Mouse (Mus musculus): Measurements from ENCODE around the gene Slc15a1. TPM values are rescaled to one million over a fixed set of nuclear protein-coding genes. Genes with fewer than 3 reads are reported as not detected.
A peak's percentile ranks its signal among the peaks of the same experiment; 100 is the strongest.

The Slc15a1 gene
- polyA plus RNA-seq, 1 experiment from 2014 or later, result not detected

DNA sequence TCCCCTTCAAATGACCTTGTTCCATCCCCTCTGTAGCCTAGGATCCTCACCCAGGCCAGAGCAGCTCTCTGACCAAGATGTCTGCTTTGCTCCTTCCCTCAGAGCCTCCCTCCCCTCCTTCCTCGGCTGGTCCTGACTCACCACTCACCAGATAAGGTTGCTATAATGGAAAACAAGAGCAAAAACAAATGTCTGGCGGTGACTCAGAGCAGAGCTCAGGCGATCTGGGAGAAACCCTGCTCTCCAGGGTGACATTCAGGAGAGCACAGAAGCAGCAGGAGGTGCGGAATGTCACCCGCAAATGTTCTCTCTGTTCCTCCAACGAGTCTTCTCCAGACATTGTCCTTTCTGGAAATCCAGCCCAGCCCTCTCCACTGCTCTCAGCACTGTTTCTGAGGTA is 69.3 kb downstream of the Slc15a1 start:
- DNase-seq (ENCODE audit: low spot score) (no peak), ATAC-seq (replicated peaks; ENCODE audit: low FRiP score) (peak; percentile 56)
- H3K27ac ChIP-seq (ENCODE audit: low read depth, low read length), result no peak overlapping the region
- 31% methylated on average over 6 of the region's 6 CpGs for WGBS
- no peak overlapping the region for H3K9ac ChIP-seq (ENCODE audit: low read depth, low read length)
- no peaks in the 10 kb centered on the region for H3K9me3 ChIP-seq (ENCODE audit: control insufficient read depth, low read length)
- H3K36me3 ChIP-seq (ENCODE audit: control insufficient read depth, insufficient read depth, low read length), result no peaks in the 10 kb centered on the region
- no peaks in the 10 kb centered on the region for H3K27me3 ChIP-seq (replicated peaks; ENCODE audit: control insufficient read depth, insufficient read depth, low read length)
- H3K4me2 ChIP-seq, result no peak overlapping the region
- H3K4me1 ChIP-seq (replicated peaks; ENCODE audit: control insufficient read depth, insufficient read depth, low read length), result peaks cover 4% of the 10 kb centered on the region; the same call in 1 of the 2 replicates
- no peak overlapping the region for H3K4me3 ChIP-seq (ENCODE audit: low read depth, low read length)

DNA sequence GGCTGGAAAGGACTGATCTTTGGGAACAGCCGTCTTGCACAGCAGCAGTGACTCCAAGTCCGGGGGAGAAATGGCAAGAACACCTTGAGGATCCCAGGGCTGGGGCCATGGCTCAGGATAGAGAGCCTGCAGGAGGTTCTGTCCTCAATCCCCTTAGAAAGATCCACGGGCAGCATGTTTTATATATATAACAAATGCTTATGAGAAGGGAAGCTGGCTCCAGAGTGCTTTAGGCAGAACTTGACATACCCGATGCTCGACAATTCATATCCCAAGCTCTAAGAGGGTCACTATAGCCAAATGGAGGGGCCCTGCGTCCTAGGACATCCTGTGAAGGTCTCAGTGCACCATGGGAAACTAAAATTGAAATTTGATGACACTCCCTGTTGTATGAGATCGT is 73.8 kb downstream of the Slc15a1 start:
- ATAC-seq (replicated peaks; ENCODE audit: low FRiP score), result no peak
- no peak overlapping the region for H3K4me3 ChIP-seq (ENCODE audit: low read depth, low read length)
- H3K9me3 ChIP-seq (ENCODE audit: control insufficient read depth, low read length), result 0 out of 2 replicates have a peak, but pooled peaks cover 3% of the 10 kb centered on the region
- WGBS, result 77% methylated on average over 7 of the region's 7 CpGs
- no peak overlapping the region for H3K27ac ChIP-seq (ENCODE audit: low read depth, low read length)
- peaks cover 4% of the 10 kb centered on the region; the same call in 1 of the 2 replicates for H3K4me1 ChIP-seq (replicated peaks; ENCODE audit: control insufficient read depth, insufficient read depth, low read length)
- H3K4me2 ChIP-seq, result no peak overlapping the region
- no peak overlapping the region for H3K9ac ChIP-seq (ENCODE audit: low read depth, low read length)
- H3K36me3 ChIP-seq (ENCODE audit: control insufficient read depth, insufficient read depth, low read length), result no peaks in the 10 kb centered on the region
- H3K27me3 ChIP-seq (replicated peaks; ENCODE audit: control insufficient read depth, insufficient read depth, low read length), result no peaks in the 10 kb centered on the region
- no peak for DNase-seq (ENCODE audit: low spot score)

DNA sequence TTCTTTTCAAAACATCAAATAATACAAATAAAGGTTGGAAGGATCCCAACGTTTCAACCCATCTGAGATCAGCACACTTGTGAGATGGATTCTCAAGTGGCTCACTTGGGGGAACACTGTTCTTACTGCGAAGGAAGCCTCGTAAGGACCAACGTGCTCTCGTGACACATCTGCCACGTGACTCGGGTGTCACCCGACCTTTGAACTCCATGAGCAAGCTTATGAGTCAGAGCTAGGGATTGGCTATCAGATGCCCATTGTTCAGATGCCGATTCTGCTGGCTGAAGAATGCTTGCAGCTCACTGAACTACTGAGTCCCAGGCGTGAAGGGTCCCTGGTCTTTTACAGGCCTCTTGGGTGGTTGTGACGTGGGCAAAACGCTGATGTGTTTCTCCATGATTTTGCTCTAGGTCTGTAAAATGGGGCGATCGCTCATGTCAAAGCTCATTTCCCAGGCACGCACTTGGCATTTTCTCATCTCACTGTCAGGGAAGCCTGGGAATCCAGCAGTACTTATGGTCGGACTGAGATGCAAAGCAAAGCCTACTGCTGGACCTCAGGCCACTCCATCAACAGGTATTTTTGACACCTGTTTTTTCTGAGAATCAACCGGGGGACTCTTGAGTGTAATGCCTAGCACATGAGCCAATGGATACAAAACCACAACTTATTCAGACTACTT is 75.1 kb downstream of the Slc15a1 start:
- no peaks in the 10 kb centered on the region for H3K36me3 ChIP-seq (ENCODE audit: control insufficient read depth, insufficient read depth, low read length)
- H3K9ac ChIP-seq (ENCODE audit: low read depth, low read length), result no peak overlapping the region
- no peak overlapping the region for H3K27ac ChIP-seq (ENCODE audit: low read depth, low read length)
- no peak overlapping the region for H3K4me3 ChIP-seq (ENCODE audit: low read depth, low read length)
- 78% methylated on average over 17 of the region's 17 CpGs for WGBS
- H3K4me2 ChIP-seq, result no peak overlapping the region
- H3K9me3 ChIP-seq (ENCODE audit: control insufficient read depth, low read length), result 0 out of 2 replicates have a peak, but pooled peaks cover 3% of the 10 kb centered on the region
- DNase-seq (ENCODE audit: low spot score), result no peak
- no peaks in the 10 kb centered on the region for H3K27me3 ChIP-seq (replicated peaks; ENCODE audit: control insufficient read depth, insufficient read depth, low read length)
- no peak for ATAC-seq (replicated peaks; ENCODE audit: low FRiP score)
- peaks cover 5% of the 10 kb centered on the region for H3K4me1 ChIP-seq (replicated peaks; ENCODE audit: control insufficient read depth, insufficient read depth, low read length)

DNA sequence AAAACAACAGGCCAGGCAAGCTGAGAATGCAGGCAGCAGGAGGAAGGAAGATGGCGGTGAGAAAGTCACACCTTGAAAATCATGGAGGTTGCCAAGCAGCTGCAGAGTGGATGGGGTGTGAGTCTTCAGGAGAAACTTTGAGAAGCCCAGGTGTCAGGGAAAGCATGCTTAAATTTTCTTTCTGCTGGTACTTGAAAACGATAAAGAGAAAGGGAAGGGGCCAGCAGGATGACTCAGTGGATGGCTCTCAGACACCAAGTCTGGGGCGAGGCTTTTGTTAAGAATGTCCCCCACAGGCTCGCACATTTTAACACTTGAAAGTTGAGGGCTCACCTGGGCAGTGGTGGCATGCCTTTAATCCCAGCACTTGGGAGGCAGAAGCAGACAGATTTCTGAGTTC is 76.9 kb downstream of the Slc15a1 start:
- Histone ChIP-seq H3K36me3 (ENCODE audit: control insufficient read depth, insufficient read depth, low read length) (no peaks in the 10 kb centered on the region), H3K4me1 (replicated peaks; ENCODE audit: control insufficient read depth, insufficient read depth, low read length) (peaks cover 15% of the 10 kb centered on the region), H3K27ac (ENCODE audit: low read depth, low read length) (no peak overlapping the region), H3K9me3 (ENCODE audit: control insufficient read depth, low read length) (0 out of 2 replicates have a peak, but pooled peaks cover 3% of the 10 kb centered on the region), H3K4me2 (no peak overlapping the region), H3K9ac (ENCODE audit: low read depth, low read length) (no peak overlapping the region), H3K4me3 (ENCODE audit: low read depth, low read length) (no peak overlapping the region), H3K27me3 (replicated peaks; ENCODE audit: control insufficient read depth, insufficient read depth, low read length) (no peaks in the 10 kb centered on the region)
- 80% methylated on average over 4 of the region's 4 CpGs for WGBS
- DNase-seq (ENCODE audit: low spot score) (no peak), ATAC-seq (replicated peaks; ENCODE audit: low FRiP score) (no peak)

DNA sequence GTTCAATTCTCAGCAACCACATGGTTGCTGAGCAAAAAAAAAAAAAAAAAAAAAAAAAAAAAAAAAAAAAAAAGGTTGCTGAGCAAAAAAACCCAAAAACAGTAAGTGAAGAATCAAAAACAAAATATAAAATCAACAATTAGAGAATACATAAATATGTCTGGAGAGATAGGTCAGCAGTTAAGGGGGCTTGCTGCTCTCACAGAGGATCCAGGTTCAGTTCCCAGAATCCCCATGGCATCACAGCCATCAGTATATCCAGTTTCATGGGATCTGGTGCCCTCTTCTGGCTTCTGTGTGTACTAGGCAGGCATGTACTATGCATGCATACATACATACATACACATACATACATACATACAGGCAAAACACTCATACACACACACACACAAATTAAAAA is 78.3 kb downstream of the Slc15a1 start:
- no peak for ATAC-seq (replicated peaks; ENCODE audit: low FRiP score)
- Histone ChIP-seq H3K27me3 (replicated peaks; ENCODE audit: control insufficient read depth, insufficient read depth, low read length) (no peaks in the 10 kb centered on the region), H3K4me1 (replicated peaks; ENCODE audit: control insufficient read depth, insufficient read depth, low read length) (peaks cover 26% of the 10 kb centered on the region), H3K27ac (ENCODE audit: low read depth, low read length) (no peak overlapping the region), H3K36me3 (ENCODE audit: control insufficient read depth, insufficient read depth, low read length) (no peaks in the 10 kb centered on the region), H3K9me3 (ENCODE audit: control insufficient read depth, low read length) (0 out of 2 replicates have a peak, but pooled peaks cover 3% of the 10 kb centered on the region), H3K4me2 (no peak overlapping the region), H3K4me3 (ENCODE audit: low read depth, low read length) (no peak overlapping the region), H3K9ac (ENCODE audit: low read depth, low read length) (no peak overlapping the region)
- DNase-seq (ENCODE audit: low spot score), result no peak

DNA sequence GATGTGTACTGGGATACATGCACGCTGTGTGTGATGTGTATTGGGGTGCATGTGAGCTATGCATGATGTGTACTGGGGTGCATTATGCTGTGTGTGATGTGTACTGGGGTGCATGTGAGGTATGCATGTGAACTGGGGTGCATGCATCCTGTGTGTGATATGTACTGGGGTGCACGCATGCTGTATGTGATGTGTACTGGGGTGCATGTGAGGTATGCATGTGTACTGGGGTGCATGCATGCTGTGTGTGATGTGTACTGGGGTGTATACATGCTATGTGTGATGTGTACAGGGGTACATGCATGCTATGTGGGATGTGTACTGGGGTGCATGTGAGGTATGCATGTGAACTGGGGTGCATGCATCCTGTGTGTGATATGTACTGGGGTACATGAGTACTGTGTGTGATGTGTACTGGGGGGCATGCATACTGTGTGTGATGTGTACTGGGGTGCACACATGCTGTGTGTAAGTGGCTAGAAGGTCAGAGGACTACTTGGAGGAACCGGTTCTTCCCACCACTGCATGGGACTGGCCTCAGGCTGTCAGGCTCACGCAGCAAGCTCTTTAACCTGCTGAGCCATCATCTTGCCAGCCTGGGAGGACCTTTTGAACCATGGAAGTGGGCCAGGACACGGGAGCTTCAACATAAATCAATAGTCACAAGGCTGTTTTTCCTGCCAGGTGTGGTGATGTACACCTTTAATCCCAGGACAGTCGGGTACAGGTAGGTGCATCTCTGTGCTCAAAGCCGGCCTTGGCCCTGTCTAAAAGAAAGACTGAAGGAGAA is 79.9 kb downstream of the Slc15a1 start:
- no peak for ATAC-seq (replicated peaks; ENCODE audit: low FRiP score)
- no peak overlapping the region for H3K4me2 ChIP-seq
- WGBS, result 82% methylated on average over 7 of the region's 7 CpGs
- H3K9ac ChIP-seq (ENCODE audit: low read depth, low read length), result no peak overlapping the region
- H3K4me3 ChIP-seq (ENCODE audit: low read depth, low read length), result no peak overlapping the region
- no peaks in the 10 kb centered on the region for H3K27me3 ChIP-seq (replicated peaks; ENCODE audit: control insufficient read depth, insufficient read depth, low read length)
- no peaks in the 10 kb centered on the region for H3K36me3 ChIP-seq (ENCODE audit: control insufficient read depth, insufficient read depth, low read length)
- no peak overlapping the region for H3K27ac ChIP-seq (ENCODE audit: low read depth, low read length)
- no peak for DNase-seq (ENCODE audit: low spot score)
- H3K4me1 ChIP-seq (replicated peaks; ENCODE audit: control insufficient read depth, insufficient read depth, low read length), result peaks cover 26% of the 10 kb centered on the region
- H3K9me3 ChIP-seq (ENCODE audit: control insufficient read depth, low read length), result 0 out of 2 replicates have a peak, but pooled peaks cover 3% of the 10 kb centered on the region

DNA sequence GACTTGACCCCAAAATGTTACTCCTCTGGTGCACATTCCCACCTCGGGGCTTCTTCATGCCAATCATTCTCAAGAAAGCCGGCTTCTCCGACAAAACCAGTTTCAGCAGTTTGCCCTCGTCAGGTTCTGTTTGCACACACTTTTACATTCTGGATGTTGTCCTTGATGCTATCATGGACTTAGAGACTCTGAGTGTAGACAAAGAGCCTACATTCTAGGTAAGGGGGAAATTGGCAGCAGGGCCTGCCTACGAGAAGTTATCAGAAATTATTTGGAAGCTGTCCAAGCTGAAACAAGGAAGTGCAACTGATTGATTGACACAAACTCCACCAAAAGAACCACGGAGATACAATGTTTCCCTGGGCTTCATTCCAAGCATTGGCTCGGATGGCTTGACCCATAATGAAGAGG is 81.7 kb downstream of the Slc15a1 start:
- ATAC-seq (replicated peaks; ENCODE audit: low FRiP score), result no peak
- peak overlapping the region; percentile 59 for H3K4me2 ChIP-seq

DNA sequence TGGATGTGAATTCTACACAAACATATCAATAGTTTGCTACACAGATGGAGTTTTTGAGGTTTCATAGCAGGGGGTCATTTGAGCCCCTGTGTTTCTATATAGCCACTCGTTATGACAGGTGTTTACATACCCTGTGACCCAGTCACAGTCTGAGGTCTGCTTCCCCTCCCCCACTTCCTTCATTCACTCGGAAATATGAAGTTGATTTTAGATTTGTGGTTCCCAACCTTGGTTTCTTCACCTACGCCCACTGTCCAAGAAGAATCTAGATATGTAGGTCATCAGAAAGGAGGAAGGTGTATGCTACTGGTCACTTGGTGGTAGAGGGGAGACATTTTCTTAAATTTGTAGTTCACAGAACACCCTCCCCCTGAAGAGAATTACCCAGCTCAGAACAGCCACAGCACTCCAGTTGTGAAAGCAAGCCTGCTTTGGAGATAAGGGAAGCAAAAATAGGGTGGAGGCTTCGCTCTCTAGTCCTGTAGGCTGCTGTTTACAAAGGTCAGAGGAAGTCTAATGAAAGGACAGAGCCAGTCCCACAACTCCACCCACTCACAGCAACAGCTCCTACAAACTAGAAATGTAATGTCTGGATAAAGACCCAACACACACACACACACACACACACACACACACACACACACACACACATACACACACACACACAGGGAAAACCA is 82.2 kb downstream of the Slc15a1 start:
- Histone ChIP-seq H3K4me2 (peak overlapping the region; percentile 59), H3K36me3 (ENCODE audit: control insufficient read depth, insufficient read depth, low read length) (no peaks in the 10 kb centered on the region), H3K27ac (ENCODE audit: low read depth, low read length) (peak overlapping the region; percentile 85), H3K4me1 (replicated peaks; ENCODE audit: control insufficient read depth, insufficient read depth, low read length) (peaks cover 26% of the 10 kb centered on the region), H3K4me3 (ENCODE audit: low read depth, low read length) (peak overlapping the region; percentile 23; the same call in 1 of the 2 replicates), H3K9ac (ENCODE audit: low read depth, low read length) (peak overlapping the region; percentile 50), H3K27me3 (replicated peaks; ENCODE audit: control insufficient read depth, insufficient read depth, low read length) (no peaks in the 10 kb centered on the region), H3K9me3 (ENCODE audit: control insufficient read depth, low read length) (no peaks in the 10 kb centered on the region)
- ATAC-seq (replicated peaks; ENCODE audit: low FRiP score) (peak; percentile 97), DNase-seq (ENCODE audit: low spot score) (no peak)
- 18% methylated on average over 4 of the region's 4 CpGs for WGBS

More for the DNA sequence above, 81.7 kb downstream of the Slc15a1 start:
- Histone ChIP-seq H3K9me3 (ENCODE audit: control insufficient read depth, low read length) (0 out of 2 replicates have a peak, but pooled peaks cover 3% of the 10 kb centered on the region), H3K4me3 (ENCODE audit: low read depth, low read length) (no peak overlapping the region; the same call in 1 of the 2 replicates), H3K9ac (ENCODE audit: low read depth, low read length) (peak overlapping the region; percentile 50), H3K27ac (ENCODE audit: low read depth, low read length) (peak overlapping the region; percentile 85), H3K36me3 (ENCODE audit: control insufficient read depth, insufficient read depth, low read length) (no peaks in the 10 kb centered on the region), H3K27me3 (replicated peaks; ENCODE audit: control insufficient read depth, insufficient read depth, low read length) (no peaks in the 10 kb centered on the region), H3K4me1 (replicated peaks; ENCODE audit: control insufficient read depth, insufficient read depth, low read length) (peaks cover 26% of the 10 kb centered on the region)
- WGBS, result 35% methylated on average over 7 of the region's 7 CpGs
- DNase-seq (ENCODE audit: low spot score), result no peak
